Mouse (Mus musculus) T-cell, adult 2 months (primary cell): ENCODE results near the gene Srsf5.
A peak's percentile ranks its signal among the peaks of the same experiment; 100 is the strongest.
"Not testable (repeated sequence)": the region's sequence is repeated elsewhere in the genome, so short reads cannot be mapped to it uniquely, and the experiment has no call there.

ENCODE experiments used
- DNase-seq: peaks from one replicate; pipeline ENCODE4 v3.0.0; 2022; ENCODE audit warnings: low spot score

Srsf5 gene

DNA sequence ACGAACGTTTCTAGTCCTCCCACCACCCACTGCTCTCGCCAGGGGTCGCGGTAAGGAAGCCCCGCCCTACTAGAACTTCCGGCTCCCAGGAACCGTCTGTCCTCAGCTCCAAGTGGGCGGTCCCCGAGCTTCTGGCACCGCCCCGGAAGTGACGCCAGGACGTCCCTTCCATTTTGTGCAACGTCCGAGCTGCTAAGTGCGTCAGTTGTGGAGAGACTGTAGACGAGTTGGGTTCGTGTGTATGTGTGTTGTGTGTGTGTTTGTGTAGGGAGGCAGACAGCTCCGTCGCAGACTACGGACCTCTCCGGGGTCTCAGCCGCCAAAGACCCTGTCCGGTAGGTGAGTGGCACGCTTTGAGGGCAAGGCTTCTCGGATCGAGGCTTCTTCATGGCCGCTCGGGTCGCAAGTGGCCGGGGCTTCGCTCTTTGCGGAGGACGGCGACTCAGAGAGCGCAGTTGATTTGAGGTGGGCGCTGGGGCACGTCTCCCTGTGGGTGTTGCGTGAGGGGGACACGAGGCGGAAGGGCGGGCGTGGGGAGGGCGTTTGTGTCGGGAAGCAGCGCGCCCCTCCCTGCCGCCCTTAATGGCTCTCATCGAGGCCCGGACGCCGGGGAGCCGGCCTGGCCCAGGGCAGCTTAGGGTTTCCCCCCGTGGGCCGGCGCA, at the start of gene Srsf5:
Gene Srsf5, plus strand, starts transcription at position 171 of the 662 bp plus-strand sequence.
- DNase-seq, result peak; percentile 98

- DNase-seq, result no peak
Observed at GRCm38 (mm10) chr12:80909631-80910030, 35.7 kb upstream of the Srsf5 start.

- DNase-seq, result peak; percentile 59
Observed at GRCm38 (mm10) chr12:80917764-80918163, 27.5 kb upstream of the Srsf5 start.

GRCm38 (mm10) chr12:80921301-80921700, 24.0 kb upstream of the Srsf5 start:
- no peak for DNase-seq

- no peak for DNase-seq
Observed at GRCm38 (mm10) chr12:80922869-80923268, 22.4 kb upstream of the Srsf5 start.

DNA sequence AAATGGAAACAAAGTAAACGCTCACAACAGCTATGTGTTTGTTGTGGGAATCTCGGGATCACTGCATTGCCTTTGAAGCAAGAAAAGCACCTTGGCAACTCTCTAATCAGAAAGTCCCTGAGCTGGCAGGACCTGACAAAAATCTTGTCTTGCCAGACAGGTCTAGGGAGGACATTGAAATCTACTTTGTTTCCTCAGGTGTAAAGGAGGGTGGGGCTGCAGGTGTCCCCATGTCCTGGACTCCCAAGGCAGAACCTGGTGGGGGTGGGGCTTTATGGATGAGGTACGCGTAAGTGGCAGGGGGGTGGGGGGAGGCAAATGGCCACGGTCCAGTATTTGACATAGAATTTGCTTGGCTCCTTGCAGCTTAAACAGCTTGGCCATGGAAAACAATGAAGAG, 21.7 kb upstream of the Srsf5 start:
- no peak for DNase-seq

DNA sequence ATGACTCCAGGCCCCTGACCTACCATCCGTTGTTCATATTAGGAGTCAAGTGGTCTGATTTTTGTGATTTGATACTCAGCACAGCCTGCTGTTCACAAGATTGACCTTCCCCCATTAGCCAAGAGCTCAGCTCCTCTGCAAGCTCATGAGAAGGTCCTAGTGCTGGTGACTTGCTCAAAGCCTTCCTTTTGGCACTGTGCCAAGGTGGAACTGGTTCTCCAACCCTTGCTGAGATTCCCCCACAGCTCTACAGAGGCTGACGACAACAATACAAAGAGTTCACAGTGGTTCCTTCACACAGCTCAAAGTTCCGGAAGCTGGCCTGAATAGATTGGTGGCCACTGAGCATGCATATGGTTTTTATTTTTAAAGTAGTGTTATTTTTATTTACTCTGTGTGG, 21.1 kb upstream of the Srsf5 start:
- no peak for DNase-seq

DNA sequence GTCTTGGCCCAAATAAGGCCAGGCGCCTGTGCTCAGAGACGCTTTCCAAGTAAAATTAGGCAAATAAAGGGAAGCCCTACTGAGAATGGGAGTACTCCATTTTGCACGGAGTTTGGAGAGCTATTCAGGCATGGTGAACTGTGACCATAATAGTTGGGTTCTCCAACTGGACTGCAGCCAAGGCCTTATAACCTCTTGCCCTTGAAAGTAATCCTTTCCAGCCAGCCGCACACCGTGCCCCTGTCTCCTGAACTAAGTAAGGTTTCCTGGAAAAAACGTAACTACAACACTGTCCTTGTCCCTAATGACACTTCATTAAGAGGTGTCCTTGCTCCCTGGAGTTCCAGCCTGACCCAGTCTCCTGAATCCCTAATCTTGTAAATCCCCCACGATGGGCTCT, 19.4 kb upstream of the Srsf5 start:
- DNase-seq, result no peak

DNA sequence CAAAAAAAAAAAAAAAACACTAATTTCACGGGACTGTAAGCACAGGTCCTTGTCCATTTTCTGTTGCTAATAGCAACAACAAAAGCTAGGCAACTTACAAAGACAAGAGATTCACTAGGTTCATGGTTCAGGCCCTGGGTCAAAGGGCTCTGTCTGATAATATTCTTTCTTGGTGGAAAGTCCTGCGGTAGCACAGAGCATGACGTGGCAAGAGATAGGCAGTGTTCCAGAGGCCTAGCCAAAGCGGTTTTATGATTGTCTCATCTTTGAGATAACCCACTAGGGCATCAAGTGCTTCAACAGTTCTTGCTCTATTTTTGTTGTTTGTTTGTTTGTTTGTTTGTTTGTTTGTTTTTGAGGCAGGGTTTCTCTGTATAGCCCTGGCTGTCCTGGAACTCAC, 18.8 kb upstream of the Srsf5 start:
- DNase-seq, result no peak

DNA sequence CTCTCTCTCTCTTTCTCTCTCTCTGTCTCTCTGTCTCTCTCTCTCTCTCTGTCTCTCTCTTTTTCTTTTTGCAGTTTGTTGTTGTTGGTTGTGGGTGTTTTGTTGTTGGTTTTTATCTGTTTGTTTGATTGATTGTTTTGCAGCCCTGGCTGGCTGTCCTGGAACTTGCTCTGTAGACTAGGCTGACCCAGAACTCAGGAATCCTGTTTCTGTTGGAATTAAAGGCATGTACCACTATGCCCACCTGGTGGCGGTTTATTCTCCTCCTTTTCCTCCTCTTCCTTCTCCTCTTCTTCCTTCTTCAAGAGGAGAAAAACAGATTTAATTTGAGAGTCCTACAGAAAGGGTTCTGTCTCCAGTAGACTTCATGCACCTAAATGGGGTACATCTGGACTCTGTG, 17.8 kb upstream of the Srsf5 start:
- no peak for DNase-seq

- no peak for DNase-seq
Observed at GRCm38 (mm10) chr12:80928881-80929280, 16.4 kb upstream of the Srsf5 start.

DNA sequence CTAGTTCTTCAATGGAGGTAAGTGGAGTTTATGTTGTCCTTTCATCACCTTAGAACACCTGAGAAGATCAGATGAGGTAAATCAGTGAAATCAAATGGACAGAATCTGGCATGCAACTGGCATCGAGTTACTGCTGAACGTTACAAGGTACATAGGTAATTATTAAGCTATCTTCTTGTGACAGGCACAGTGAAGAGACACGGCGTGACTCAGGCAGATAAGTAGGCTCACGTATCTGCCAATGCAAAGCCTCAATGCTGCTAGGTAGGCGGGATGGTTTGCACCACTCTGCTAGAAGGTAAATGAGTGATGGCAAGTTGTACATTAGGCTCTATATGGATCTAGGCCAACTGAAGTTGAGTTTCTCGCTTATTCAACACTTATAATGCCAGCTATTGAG, 15.2 kb upstream of the Srsf5 start:
- DNase-seq, result no peak

- DNase-seq, result no peak
Observed at GRCm38 (mm10) chr12:80931402-80932140, 13.7 kb upstream of the Srsf5 start.

DNA sequence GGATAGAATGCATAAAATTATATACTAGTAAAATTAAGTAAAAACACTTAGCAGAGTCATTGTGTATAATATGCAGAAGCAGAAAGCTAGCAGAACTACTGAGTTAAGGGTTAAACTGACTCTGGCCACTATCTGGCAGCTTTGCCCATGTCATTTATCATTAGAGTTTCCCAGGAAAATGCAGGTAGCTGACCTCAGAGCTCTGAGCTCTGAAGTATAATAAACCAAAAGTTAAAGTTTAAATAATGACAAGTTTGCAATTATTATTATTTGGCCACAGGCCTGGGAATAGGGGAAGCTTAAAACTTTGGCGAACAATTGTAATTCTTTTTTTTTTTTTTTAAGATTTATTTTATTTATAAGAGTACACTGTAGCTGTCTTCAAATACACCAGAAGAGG, 12.4 kb upstream of the Srsf5 start:
- no peak for DNase-seq

DNA sequence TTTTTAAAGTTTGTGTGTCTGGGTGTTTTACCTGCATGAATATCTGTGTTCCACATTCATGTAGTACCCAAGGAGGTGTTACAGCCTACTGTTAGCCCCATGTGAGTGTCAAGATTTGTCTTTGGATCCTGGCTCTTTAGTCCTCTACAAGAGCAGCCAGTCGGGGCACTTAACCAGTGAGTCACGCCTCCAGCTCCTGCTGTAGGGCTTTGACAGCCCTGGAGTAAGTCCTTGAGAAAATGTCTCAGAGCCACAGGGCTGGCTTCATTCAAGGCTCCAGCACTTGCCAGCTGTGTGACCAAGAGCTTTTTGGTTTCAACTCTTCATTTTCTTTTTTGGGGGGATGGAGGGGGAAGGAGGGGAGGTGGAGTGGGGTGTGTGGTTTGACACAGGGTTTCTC, 8.6 kb upstream of the Srsf5 start:
- no peak for DNase-seq

DNA sequence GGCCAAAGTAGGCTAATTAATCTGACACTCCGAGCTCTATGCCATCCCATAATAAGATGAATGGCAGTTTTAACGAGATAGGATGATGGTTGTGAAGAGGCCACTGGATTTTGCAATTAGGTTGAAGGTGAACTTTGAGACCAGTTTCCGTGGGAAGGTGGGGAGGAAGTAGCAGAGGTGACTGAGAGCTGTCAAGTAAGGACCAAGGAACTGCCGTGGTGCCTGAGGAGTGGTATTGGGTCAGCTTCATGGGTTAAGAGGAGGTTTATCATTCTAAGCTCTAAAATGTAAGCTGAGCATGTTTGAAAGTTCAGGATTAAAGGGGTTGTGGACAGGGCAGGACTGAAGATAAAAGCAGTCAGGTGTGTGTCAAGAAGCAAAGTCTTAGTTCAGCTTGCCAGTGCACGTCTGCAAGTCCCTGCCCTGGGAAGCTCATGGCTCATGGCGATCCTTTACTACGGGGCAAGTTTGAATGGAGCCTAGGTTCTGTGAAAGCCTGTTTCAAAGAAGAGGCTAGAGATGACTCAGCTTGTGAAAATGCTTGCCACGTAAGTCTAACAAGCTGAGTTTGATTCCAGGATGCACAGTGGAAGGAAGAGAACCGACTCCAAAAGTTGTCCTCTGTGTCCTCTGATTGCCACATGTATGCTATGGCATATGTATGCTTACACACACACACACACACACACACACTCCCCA, 7.8 kb upstream of the Srsf5 start:
- DNase-seq, result no peak

GRCm38 (mm10) chr12:80938642-80939041, 6.7 kb upstream of the Srsf5 start:
- DNase-seq, result peak; percentile 84

DNA sequence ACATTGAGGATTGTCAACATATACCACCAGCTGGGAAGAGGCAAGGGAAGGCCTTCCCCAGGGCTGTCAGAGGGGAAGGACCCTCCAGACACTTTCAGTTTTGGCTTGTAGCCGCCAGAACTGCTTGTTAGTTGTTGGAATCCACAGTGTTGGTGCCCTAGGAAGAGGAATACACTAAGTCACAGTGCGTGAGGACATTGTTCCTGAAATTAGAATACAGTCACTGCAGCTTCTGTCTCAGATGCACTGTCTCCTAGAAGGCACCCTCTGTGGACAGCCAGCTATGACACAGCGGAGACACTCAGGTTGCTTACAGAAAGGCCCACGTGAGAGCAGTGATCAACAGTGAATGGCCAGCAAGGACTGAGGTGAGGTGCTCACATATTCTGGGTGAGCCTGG, 6.1 kb upstream of the Srsf5 start:
- no peak for DNase-seq

- DNase-seq, result no peak
Observed at GRCm38 (mm10) chr12:80941886-80942285, 3.4 kb upstream of the Srsf5 start.

- DNase-seq, result no peak
Observed at GRCm38 (mm10) chr12:80943395-80943794, 1.9 kb upstream of the Srsf5 start.

- DNase-seq, result no peak
Observed at GRCm38 (mm10) chr12:80944204-80944603, 1.1 kb upstream of the Srsf5 start.

GRCm38 (mm10) chr12:80944963-80945333, 356 bp upstream of the Srsf5 start:
- not testable (repeated sequence) for DNase-seq

GRCm38 (mm10) chr12:80945996-80946355, 672 bp downstream of the Srsf5 start:
- peak; percentile 98 for DNase-seq
